Mouse (Mus musculus): ENCODE results near the gene Mettl8. TPM values are rescaled to one million over a fixed set of nuclear protein-coding genes. Genes with fewer than 3 reads are reported as not detected.

Mettl8 gene
- total RNA-seq, 2 experiments from 2014 or later = 4.2 to 5.3 TPM

- intact Hi-C loops (cut with DNase I) = no loop called here
- no peak for DNase-seq (ENCODE audit: low spot score)
These were observed 110.7 kb downstream of the Mettl8 start for GRCm38 (mm10) chr2:70944511-70945305.

GRCm38 (mm10) chr2:70940826-70941225 is 114.6 kb downstream of the Mettl8 start:
- intact Hi-C loops (cut with DNase I) = no loop called here
- no peak for DNase-seq (ENCODE audit: low spot score)

- no peak for DNase-seq (ENCODE audit: low spot score)
- intact Hi-C loops (cut with DNase I) = no loop called here
These were observed 116.4 kb downstream of the Mettl8 start for GRCm38 (mm10) chr2:70938844-70939494.

- intact Hi-C loops (cut with DNase I) = no loop called here
- no peak for DNase-seq (ENCODE audit: low spot score)
These were observed 120.6 kb downstream of the Mettl8 start for GRCm38 (mm10) chr2:70934772-70935171.

GRCm38 (mm10) chr2:70933516-70933915 is 121.9 kb downstream of the Mettl8 start:
- intact Hi-C loops (cut with DNase I) = no loop called here
- DNase-seq (ENCODE audit: low spot score) = no peak

GRCm38 (mm10) chr2:70932965-70933364 is 122.4 kb downstream of the Mettl8 start:
- DNase-seq (ENCODE audit: low spot score) = no peak
- intact Hi-C loops (cut with DNase I) = no loop called here

- intact Hi-C loops (cut with DNase I) = no loop called here
- DNase-seq (ENCODE audit: low spot score) = no peak
These were observed 124.6 kb downstream of the Mettl8 start for GRCm38 (mm10) chr2:70930631-70931288.

GRCm38 (mm10) chr2:70929714-70930113 is 125.7 kb downstream of the Mettl8 start:
- DNase-seq (ENCODE audit: low spot score) = no peak
- intact Hi-C loops (cut with DNase I) = no loop called here

- intact Hi-C loops (cut with DNase I) = no loop called here
- DNase-seq (ENCODE audit: low spot score) = no peak
These were observed 131.3 kb downstream of the Mettl8 start for GRCm38 (mm10) chr2:70924049-70924448.

- no peak for DNase-seq (ENCODE audit: low spot score)
- intact Hi-C loops (cut with DNase I) = no loop called here
These were observed 132.6 kb downstream of the Mettl8 start for GRCm38 (mm10) chr2:70922814-70923213.

- intact Hi-C loops (cut with DNase I) = no loop called here
- DNase-seq (ENCODE audit: low spot score) = no peak
These were observed 134.3 kb downstream of the Mettl8 start for GRCm38 (mm10) chr2:70920937-70921596.

GRCm38 (mm10) chr2:70919913-70920522 is 135.4 kb downstream of the Mettl8 start:
- intact Hi-C loops (cut with DNase I) = no loop called here
- DNase-seq (ENCODE audit: low spot score) = no peak

- no peak for DNase-seq (ENCODE audit: low spot score)
- intact Hi-C loops (cut with DNase I) = no loop called here
These were observed 136.9 kb downstream of the Mettl8 start for GRCm38 (mm10) chr2:70918516-70918915.

Other genes with a start within 250 kb of the Mettl8 start
- 10 to 100 TPM; 31.2 to 31.9 TPM for gene Tlk1, start 229.9 kb downstream of the Mettl8 start, total RNA-seq (2021)
- 1 to 10 TPM; 4.9 to 5.2 TPM for gene Dcaf17, start 255 bp downstream of the Mettl8 start, total RNA-seq (2021)
- 1 to 10 TPM; 1.5 to 1.9 TPM for gene Cybrd1, start 62.3 kb upstream of the Mettl8 start, total RNA-seq (2021)
- gene Dync1i2, start 156.1 kb upstream of the Mettl8 start, total RNA-seq (2021) = 10 to 100 TPM; 55.8 to 63.1 TPM

Data from heart, postnatal 25 days (tissue).